Mouse (Mus musculus): ENCODE data around the gene Scd2.
"Not testable (repeated sequence)": the region's sequence is repeated elsewhere in the genome, so short reads cannot be mapped to it uniquely, and the experiment has no call there.

Scd2 gene

DNA sequence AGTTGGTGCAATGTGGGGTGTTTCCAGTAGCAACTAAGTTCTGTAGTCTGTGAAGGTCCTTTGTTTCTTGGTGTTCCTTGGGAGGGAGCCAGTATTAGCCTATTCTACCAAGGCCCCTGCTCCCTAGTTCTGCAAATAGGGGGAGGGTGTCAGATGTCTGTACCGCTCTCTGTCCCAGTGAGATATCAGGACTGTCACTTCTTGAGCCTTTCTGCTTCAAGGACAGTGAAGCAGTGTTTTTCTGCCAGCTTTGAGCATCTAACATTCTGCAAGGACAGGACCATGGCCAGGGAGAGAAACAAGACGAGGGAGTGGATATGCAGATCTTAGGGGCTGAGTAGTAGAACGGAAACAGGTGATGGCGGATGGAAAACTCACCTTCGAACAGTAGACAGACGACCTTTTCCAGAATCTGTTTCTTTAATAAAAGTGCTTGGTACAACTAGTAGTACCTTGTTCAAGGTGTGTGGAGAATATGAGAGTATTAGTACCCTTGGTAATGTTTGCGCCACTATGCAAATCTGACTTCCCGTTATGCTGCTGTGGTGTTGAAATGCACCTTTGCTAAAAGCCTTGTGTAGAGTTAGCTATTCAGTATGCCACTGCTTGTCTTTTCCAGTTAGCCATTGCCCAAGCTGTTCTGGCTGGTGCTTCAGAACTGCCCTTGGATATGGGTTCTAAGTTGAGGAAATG, 3.7 kb downstream of the Scd2 start:
- no peak for DNase-seq (ENCODE audit: low read depth, low spot score)

DNA sequence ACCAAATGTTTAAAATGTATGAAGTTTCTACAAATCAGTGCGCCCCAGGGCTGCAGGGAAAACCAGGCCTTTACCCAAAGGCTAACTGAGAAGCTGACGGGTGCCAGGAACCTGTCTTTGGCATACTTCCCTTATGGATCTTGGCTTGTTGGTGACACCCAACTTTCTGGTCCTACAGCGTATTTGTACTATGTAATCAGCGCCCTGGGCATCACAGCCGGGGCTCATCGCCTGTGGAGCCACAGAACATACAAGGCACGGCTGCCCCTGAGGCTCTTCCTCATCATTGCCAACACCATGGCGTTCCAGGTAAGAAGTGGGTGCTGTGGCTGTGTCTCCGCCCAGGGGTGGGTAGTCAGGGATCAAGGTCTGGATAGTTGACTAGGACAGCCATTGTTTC, 4.4 kb downstream of the Scd2 start:
- no peak for DNase-seq (ENCODE audit: low read depth, low spot score)

DNA sequence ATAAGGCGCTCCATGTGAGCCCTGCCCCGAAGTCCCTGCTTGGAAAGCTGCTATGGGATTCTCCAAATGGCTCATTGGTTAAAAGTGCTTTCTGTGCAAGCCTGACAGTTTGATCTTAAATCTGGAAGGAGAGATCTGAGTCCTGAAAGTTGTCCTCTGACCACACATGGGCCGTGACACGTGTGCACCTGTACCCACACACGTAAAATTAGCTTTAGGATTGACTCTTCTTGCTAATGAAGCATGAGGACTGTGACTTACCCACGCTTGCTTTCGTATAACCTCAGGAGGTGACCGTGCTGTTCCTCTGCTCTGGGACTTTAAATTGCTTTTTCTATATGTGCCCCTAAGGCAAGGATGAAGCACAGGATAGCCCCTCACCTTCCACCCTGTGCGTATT, 5.6 kb downstream of the Scd2 start:
- no peak for DNase-seq (ENCODE audit: low read depth, low spot score)

DNA sequence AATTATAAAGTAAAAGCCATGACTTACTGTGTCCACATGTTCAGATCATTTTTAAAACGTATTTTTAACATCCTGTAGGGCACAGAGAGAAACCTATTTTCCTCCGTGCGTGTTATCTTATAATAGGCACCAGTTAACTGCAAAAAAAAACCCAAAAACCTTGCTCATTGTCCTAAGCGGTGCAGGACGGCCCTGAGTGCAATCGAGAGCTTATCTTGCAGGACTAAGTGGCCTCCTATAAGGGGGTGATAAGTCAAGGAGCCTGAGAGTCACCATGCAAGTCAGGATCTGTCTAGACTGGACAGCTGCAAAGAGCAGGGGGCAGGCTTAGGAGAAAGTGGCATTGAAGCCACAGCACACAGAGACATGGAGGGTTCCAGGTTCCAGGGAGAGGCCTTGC, 6.4 kb downstream of the Scd2 start:
- DNase-seq (ENCODE audit: low read depth, low spot score): no peak

DNA sequence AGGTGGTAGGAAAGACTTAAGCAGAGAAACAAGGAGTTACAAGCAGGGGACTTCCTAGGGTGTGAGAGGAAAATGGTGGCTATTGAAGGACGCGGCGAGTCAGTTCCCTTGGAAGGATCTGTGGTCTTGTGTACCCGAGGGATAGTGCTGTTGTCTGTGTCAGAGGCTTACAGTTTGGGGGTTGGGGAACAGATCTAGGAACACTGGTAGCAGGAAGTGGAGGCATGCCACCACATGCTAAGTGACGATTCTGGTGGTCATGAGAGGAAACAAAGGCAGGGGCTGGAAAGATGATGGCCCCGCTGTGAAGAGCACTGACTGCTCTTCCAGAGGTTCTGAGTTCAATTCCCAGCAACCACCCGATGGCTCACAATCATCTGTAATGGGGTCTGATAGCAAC, 7.0 kb downstream of the Scd2 start:
- no peak for DNase-seq (ENCODE audit: low read depth, low spot score)

DNA sequence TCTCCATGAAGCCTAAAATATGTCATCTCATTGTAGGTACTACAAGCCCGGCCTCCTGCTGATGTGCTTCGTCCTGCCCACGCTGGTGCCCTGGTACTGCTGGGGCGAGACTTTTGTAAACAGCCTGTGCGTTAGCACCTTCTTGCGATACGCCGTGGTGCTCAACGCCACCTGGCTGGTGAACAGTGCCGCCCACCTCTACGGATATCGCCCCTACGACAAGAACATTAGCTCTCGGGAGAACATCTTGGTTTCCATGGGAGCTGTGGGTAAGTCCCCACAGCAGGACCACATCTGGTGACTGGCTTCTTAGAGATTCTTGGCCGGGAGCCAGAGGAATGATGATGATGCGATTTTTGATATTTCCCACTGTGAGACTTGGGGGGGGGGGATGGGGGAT, 7.7 kb downstream of the Scd2 start:
- DNase-seq (ENCODE audit: low read depth, low spot score): no peak

DNA sequence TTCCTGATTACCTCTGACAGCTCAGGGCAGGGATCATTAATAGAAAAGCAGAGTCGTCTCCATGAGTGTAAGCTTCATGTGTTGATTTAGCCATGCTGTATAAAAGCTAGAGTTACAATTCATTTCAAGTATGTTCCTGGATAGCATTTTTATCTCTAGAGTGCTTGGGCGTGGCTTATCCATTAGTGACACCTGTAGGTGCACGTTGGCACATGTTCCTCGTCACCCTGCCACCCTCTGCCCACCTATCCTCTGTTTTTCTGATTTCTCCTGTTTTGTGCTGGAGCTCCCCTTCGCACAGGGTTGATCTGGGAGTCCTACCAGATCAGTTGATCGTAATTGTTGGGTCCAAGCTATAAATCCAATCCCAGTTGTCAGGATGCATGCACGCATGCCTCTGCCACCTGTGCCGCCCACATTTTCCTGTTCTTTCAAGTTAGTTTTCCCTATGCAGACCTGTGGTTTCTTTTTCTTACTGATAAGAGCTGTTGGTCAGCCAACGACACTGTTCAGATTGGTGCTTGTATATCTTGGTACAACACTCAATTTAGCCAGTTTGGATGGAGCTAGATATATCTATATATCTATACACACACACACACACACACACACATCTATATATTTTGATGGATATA, 8.3 kb downstream of the Scd2 start:
- DNase-seq (ENCODE audit: low read depth, low spot score): no peak

DNA sequence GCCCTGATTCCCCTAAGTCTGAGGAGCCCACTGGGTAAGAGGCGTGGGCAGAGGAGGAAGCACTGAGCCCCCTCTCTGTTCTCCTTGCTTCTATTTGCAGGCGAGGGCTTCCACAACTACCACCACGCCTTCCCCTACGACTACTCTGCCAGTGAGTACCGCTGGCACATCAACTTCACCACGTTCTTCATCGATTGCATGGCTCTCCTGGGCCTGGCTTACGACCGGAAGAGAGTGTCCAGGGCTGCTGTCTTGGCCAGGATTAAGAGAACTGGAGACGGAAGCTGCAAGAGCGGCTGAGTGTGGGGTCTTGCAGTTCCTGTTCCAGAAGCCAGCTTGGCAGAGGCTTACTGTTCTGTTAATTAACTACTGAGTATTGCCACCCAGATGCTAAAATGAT, 9.4 kb downstream of the Scd2 start:
- DNase-seq (ENCODE audit: low read depth, low spot score): no peak

DNA sequence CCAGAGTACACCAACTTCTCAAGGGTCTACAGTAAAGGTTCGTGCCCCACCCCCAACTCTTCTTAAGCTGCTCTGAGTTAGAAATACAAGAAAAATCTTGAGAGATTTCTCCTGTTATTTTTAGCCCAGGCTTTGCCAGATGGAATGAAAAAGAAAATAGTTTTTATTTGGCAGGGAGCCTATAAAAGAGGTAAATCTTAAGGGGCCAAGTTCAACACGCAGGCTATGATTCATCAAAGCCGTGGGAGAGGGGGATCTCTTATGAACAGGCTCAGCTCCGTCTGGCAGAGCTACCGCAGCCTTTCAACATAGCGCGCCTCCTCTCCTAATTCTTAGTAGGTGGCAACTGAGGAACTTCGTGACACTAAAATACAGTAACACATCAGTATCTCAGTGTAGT, 10.0 kb downstream of the Scd2 start:
- DNase-seq (ENCODE audit: low read depth, low spot score): no peak

DNA sequence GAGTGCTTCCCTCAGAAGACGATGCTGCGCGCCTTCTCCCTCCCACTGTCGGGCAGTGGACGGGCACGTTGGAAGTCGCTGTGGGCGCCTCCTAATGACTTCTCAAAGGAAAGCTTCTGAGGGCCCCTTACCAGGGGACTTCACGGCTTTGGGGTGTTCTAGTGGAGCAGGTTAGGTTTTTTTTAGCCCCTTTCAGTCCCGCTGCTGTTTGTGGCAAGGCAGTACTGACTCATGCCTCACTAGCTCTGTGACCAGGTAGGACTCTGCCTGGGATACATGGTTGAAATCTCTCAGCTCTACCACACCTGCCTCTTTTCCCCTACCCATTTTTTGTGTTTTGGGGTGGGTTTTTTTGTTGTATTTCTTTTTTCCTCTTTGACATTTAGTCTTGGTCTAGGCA, 10.9 kb downstream of the Scd2 start:
- DNase-seq (ENCODE audit: low read depth, low spot score): no peak

DNA sequence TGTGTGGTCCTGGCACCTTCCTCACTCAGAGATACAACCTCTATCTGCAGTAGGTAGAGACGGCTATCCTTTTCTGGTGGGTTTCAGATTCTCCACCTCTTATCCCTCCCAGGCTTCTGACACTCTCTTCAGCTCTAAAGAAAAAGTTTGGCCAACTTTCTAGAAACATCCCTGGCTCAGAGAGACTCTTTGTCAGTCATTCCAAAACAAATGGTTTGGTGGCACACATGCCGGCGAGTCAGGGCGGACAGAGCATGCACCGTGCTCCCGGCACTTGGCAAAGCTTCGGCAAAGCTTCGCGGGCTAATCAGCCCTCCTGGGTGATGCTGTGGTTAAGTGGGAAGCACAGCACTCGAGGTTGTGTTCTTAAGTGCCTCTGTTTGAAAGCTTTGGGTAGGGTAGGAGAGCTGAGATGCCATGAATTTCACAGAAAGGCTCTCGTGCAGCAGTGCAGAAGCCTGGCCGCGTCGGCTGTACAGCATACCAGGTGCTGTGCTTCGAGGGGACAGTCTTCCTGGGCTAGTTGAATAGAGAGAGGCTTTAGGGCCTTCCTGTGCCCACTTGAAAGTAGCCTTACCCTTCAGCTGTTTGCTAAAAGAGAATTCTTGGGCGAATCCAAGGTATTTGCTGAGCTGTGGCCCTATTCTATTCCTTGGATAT, 11.5 kb downstream of the Scd2 start:
- no peak for DNase-seq (ENCODE audit: low read depth, low spot score)

DNA sequence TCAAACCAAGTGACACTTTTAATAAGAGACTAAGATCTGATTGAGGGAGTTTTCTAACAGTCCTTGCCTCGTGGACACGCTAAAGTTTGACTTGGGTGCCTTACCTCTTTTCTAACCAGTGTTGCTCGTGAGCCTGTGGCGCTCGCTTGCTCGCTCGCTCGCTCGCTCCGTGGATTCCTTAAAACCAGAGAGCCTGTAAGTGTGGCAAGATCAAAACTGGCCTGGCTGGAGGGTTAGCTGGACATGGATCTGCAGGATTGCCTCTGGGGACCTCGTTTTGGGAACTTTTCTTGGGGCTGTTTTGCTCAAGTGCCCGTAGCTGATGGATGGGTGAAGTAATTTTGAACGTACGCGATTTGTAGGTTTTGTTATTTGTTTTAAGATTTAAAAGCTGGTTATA, 12.2 kb downstream of the Scd2 start:
- DNase-seq (ENCODE audit: low read depth, low spot score): no peak

DNA sequence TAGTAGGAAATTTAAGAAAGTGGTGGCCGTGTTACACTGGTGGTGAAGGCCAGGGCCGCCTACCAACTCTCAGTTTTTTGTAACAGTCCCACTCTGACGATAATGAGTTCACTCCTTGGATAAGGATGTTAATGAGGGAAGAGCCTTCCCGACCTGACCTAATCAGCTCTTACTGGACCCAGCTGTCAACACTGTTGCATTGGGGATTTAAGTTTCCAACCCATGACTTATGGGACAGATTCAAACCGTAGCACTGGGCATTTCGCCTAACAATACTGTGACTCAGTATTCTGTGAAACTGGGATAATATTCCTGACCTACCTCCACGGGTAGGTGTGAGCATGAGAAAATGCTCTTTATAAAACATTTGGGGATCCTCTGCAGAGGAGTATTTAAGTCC, 12.7 kb downstream of the Scd2 start:
- no peak for DNase-seq (ENCODE audit: low read depth, low spot score)

DNA sequence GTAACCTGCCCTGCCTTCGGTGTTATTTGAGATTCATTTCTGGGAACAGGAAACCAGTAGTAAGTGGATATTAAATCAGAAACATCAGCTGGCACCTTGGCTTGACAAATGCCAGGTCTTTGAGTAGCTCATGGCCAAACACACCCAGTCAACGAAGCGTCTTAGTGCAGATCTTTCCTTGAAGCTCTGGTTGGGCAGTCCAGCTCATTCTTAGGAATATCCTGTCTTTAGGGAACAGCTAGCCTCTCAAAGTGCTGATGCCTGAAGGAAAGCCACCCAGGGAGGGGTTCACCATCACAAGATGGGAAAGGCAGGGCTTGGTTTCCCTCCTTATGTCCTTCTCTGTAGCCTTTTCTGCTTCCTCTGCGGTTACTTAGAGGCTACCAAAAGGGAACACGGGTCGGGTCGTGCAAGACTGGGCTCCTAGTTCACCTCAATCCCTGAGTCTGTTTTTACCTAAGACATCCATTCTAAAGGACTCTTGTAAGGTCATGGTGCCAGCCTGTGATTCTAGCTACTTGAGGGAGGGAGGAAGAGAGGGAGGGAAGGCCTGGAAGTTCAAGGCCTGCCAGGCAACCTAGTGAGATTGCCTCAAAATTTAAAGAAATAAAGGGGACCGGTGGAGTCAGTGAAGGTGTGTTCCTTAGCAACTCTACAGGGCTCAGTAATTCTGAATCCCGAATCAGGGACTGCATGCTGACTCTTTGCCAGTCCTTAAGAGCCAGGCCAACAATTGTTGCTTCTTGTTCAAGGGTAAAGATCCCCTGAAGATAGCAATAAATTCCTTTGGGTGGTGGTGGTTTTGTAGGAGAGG, 13.8 kb downstream of the Scd2 start:
- no peak for DNase-seq (ENCODE audit: low read depth, low spot score)

DNA sequence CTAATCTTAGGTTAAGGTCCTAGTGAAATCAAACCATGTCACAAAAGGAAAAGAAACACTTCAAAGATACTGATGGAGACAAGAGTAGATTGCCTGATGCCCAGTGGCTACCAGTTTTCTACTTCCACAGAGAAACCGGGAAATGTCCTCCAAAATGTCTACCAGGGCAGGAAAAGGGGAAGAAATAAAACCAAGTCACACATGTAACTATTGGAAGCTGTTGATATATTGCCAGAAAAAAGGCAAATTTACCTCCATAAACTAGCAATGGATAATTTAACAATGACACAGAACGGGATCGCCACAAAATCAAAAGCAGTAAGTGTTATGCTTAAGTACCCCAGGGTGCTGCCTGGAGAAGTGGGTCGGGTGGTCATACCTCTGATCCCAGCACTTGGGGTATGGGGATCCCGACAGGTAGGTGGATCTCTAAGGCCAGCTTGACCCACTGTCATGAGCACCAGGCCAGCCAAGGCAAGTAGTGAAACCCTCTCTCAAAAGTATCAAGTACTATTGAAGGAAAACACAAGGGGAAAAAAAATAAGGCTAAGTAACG, 14.5 kb downstream of the Scd2 start:
- no peak for DNase-seq (ENCODE audit: low read depth, low spot score)

DNA sequence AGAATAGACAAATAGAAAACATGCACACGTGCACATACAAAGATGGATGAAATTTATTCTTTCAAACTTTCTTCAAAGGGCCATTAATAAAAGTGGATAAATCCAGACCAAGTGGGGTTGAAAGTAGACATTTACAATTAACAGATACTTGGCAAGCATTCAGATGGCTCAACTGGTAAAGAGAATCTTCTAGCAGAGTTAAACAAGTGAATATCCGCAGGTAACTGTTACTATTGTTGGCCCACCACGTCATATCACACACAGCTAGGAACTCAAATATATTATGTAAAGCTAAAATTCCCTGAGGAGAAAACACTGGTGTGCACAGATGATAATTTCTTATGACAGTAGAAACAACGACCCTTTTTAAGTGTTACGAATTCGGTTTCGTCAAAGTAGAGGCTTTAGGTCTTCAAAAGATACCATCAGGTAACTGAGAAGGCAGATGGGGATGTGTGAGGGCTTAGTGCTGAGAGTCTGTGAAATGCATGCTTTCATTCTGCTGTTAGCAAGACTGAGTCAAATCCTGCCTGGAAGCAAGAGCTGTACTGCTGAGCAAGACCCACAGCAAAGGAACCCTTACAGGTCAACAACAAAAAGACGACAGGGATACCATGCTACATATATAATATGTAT, 15.3 kb downstream of the Scd2 start:
- no peak for DNase-seq (ENCODE audit: low read depth, low spot score)

DNA sequence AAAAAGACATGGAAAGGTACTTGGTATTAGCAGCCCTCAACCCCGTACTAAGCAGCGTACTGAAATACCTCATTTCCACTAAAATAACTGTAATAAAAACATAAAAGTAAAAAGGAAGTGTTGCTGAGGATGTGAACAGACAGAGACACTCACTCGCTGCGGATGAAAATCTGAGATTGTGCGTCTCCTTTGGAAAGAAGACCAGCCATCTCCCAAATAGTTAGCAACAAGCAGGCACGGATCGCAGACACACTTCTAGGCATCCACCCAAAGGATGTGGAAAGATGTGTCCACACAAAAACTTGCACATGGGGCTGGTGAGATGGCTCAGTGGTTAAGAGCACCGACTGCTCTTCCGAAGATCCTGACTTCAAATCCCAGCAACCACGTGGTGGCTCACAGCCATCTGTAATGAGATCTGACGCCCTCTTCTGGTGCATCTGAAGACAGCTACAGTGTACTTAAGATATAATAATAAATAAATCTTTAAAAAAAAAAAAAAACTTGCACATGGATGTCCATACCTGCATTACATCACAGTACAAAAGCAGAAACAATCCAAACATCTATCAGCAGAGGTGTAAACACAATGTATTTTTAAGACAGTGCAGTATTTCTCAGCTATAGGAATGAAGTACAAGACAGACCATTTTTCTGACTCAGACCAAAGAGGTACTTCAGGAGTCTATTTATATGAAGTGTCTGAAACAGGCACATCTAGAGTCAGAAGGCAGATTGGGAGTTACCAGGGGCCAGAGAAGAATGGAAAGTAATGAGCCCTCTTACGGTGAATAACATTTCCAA, 16.1 kb downstream of the Scd2 start:
- DNase-seq (ENCODE audit: low read depth, low spot score): no peak

DNA sequence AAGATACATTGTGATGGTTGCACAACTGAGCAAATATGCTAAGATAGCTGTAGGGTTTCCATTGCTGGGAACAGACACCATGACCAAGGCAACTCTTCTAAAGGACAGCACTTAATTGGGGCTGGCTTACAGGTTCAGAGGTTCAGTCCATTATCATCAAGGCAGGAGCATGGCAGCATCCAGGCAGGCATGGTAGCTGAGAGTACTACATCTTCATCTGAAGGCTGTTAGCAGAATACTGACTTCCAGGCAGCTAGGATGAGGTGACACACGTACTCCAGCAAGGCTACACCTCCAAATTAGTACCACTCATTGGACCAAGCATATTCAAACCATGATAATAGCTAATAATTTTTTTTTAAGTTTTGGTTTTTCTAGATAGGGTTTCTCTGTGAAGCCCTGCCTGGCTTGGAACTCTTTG, 16.7 kb downstream of the Scd2 start:
- DNase-seq (ENCODE audit: low read depth, low spot score): not testable (repeated sequence)

DNA sequence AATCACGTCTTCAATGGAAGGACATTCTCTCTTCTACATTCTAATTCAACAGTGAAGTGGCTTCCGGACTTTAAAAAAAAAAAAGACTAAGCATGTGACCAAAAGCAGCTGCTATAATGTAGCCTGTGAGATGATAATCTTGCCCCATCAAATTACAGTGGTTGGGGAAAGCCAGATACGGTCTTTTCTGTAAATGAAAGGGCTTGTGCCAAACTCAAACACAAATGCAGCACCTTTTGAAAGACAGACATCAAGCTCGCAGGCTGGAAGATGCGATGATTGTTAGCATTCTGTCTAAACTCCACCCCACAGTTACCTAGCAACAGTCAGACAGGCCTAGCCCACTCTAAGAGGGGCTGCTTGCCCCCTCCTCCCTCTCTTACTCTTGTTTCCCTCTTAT, 17.3 kb downstream of the Scd2 start:
- no peak for DNase-seq (ENCODE audit: low read depth, low spot score)

DNA sequence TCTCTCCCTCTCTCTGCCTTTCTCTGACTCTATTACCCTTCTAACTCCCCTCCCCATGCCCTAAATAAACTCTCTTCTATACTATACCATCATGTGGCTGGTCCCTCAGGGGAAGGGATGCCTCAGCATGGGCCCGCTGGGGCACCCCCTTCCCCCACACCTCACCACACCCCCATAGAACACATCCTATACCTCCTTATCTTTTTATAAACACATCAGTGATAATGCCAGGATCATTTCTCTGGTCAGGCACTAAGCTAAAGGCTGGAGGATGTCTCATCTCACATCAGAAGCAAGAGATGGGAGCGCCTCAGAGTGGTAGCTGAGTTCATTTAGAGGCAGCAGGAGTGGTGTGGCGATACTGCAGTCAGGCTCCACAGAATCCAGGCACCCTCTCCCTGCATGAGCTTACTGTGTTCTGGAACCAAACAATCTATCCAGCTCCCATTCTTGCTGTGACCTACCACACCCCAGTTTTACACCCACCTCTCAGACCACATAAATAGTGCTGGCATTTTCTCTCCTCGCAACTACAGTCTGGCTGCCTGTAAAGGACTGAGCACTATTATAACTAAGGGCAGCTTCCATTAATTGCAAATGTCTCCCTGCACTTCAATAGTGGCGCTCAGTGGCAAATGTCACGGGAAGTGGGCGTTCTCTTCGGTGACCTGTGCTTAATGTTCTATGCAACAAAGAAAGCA, 18.0 kb downstream of the Scd2 start:
- no peak for DNase-seq (ENCODE audit: low read depth, low spot score)

Measured in forelimb bud, embryonic 11.5 days (tissue).